Mouse (Mus musculus): ENCODE data around the gene Il9.
A peak's percentile ranks its signal among the peaks of the same experiment; 100 is the strongest.

Il9 gene

GRCm38 (mm10) chr13:56482146-56482545 lies at the start of gene Il9:
Gene Il9, minus strand, starts transcription at chr13:56482246.
- DNase-seq: no peak

- DNase-seq: no peak
Measured at GRCm38 (mm10) chr13:56529685-56530084, 47.6 kb upstream of the Il9 start.

- no peak for DNase-seq
Measured at GRCm38 (mm10) chr13:56529031-56529430, 47.0 kb upstream of the Il9 start.

- DNase-seq: no peak
Measured at GRCm38 (mm10) chr13:56528281-56528680, 46.2 kb upstream of the Il9 start.

- no peak for DNase-seq
Measured at GRCm38 (mm10) chr13:56527846-56528245, 45.8 kb upstream of the Il9 start.

GRCm38 (mm10) chr13:56526871-56527270 lies 44.8 kb upstream of the Il9 start:
- DNase-seq: no peak

GRCm38 (mm10) chr13:56522821-56523167 lies 40.7 kb upstream of the Il9 start:
- no peak for DNase-seq

- peak; percentile 95 for DNase-seq
Measured at GRCm38 (mm10) chr13:56522081-56522820, 40.2 kb upstream of the Il9 start, which contains the start of gene Fbxl21. Gene Fbxl21, plus strand, starts transcription at chr13:56522472.

GRCm38 (mm10) chr13:56516816-56517215 lies 34.8 kb upstream of the Il9 start:
- no peak for DNase-seq

GRCm38 (mm10) chr13:56516311-56516710 lies 34.3 kb upstream of the Il9 start:
- no peak for DNase-seq

GRCm38 (mm10) chr13:56513595-56513994 lies 31.5 kb upstream of the Il9 start:
- DNase-seq: no peak

- no peak for DNase-seq
Measured at GRCm38 (mm10) chr13:56509796-56510195, 27.8 kb upstream of the Il9 start.

GRCm38 (mm10) chr13:56506871-56507496 lies 24.9 kb upstream of the Il9 start:
- DNase-seq: no peak

- peak; percentile 54 for DNase-seq
Measured at GRCm38 (mm10) chr13:56501866-56502420, 19.9 kb upstream of the Il9 start.

GRCm38 (mm10) chr13:56500636-56501035 lies 18.6 kb upstream of the Il9 start:
- no peak for DNase-seq

GRCm38 (mm10) chr13:56500132-56500531 lies 18.1 kb upstream of the Il9 start:
- DNase-seq: no peak

GRCm38 (mm10) chr13:56494440-56494839 lies 12.4 kb upstream of the Il9 start:
- DNase-seq: no peak

- DNase-seq: no peak
Measured at GRCm38 (mm10) chr13:56488012-56488411, 6.0 kb upstream of the Il9 start.

- no peak for DNase-seq
Measured at GRCm38 (mm10) chr13:56478027-56478426, 4.0 kb downstream of the Il9 start.

- DNase-seq: no peak
Measured at GRCm38 (mm10) chr13:56477271-56477670, 4.8 kb downstream of the Il9 start.

- DNase-seq: no peak
Measured at GRCm38 (mm10) chr13:56476790-56477189, 5.3 kb downstream of the Il9 start.

GRCm38 (mm10) chr13:56475363-56475762 lies 6.7 kb downstream of the Il9 start:
- DNase-seq: peak; percentile 61

GRCm38 (mm10) chr13:56472661-56473060 lies 9.4 kb downstream of the Il9 start:
- DNase-seq: no peak

- DNase-seq: no peak
Measured at GRCm38 (mm10) chr13:56471951-56472350, 10.1 kb downstream of the Il9 start.
